Mouse (Mus musculus): ENCODE measurements at regions not wholly inside any gene's neighbourhood (a gene's known extent, or its start where the extent isn't known, plus 50 kb on each side); places are given as distances from the start of the nearest gene placed in this dataset.

- H3K9ac ChIP-seq (ENCODE audit: low read length), result no peak overlapping the region
- no peaks in the 10 kb centered on the region for H3K4me1 ChIP-seq (replicated peaks; ENCODE audit: control insufficient read depth, insufficient read depth, low read length)
- DNase-seq (ENCODE audit: low spot score) (no peak), ATAC-seq (replicated peaks; ENCODE audit: low FRiP score) (no peak)
- no peaks in the 10 kb centered on the region for H3K9me3 ChIP-seq (ENCODE audit: control insufficient read depth, low read length)
- H3K27ac ChIP-seq (ENCODE audit: low read depth, low read length), result no peak overlapping the region
- no peak overlapping the region for H3K4me3 ChIP-seq (ENCODE audit: low read depth, low read length)
- H3K36me3 ChIP-seq (ENCODE audit: control insufficient read depth, insufficient read depth, low read length), result no peaks in the 10 kb centered on the region
- H3K4me2 ChIP-seq (ENCODE audit: low read depth, low read length, severe bottlenecking), result no peak overlapping the region
- 85% methylated on average over 5 of the region's 5 CpGs for WGBS
- H3K27me3 ChIP-seq (ENCODE audit: control insufficient read depth, insufficient read depth, low read length), result no peaks in the 10 kb centered on the region
These were observed 168.9 kb downstream of the Cbln1 start for GRCm38 (mm10) chr8:87303522-87303921.

DNA sequence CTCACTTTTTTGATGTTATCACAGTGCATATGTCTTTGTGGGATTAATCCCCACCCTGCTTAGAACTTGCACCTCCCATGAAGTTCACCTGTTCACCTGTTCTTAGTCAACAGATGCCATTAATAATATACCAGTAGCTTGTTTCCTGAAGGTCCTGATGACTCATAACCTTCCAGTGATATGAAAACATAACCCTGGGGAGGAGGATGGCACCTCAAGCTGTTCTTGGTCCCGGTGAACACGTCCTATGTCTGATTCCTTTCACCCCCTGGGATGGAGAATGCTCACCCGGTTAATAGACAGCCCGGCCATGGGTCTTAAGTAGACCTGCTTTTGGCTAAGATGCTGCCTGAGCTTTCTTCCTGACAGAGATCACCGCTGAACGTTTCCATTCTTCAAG, 174.6 kb downstream of the Cbln1 start:
- ATAC-seq (replicated peaks; ENCODE audit: low FRiP score), result no peak
- 89% methylated on average over 6 of the region's 6 CpGs for WGBS
- Histone ChIP-seq H3K9me3 (ENCODE audit: control insufficient read depth, low read length) (no peaks in the 10 kb centered on the region), H3K4me3 (ENCODE audit: low read depth, low read length) (no peak overlapping the region), H3K4me1 (replicated peaks; ENCODE audit: control insufficient read depth, insufficient read depth, low read length) (no peaks in the 10 kb centered on the region), H3K36me3 (ENCODE audit: control insufficient read depth, insufficient read depth, low read length) (no peaks in the 10 kb centered on the region), H3K4me2 (ENCODE audit: low read depth, low read length, severe bottlenecking) (no peak overlapping the region), H3K9ac (ENCODE audit: low read length) (no peak overlapping the region), H3K27me3 (ENCODE audit: control insufficient read depth, insufficient read depth, low read length) (no peaks in the 10 kb centered on the region), H3K27ac (ENCODE audit: low read depth, low read length) (no peak overlapping the region)
- no peak for DNase-seq (ENCODE audit: low spot score)

DNA sequence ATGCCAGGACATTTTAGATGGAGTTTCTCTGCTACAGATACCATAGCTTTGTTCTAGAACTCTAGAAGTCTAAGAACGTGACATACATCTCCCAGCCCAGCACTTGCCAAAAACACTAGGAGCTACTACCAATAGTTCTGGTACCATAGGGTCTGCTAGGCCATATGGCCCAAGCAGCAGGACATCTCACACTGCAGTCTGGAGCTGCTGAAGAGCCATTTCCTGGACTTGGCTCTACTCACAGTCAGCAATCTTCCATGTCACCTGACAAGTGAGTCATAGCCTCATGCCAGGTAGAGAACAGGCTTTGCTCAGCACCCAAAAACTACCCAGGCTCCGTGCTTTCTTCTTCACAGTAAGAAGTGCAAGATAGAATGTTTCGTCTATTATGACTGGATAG, 175.1 kb downstream of the Cbln1 start:
- no peaks in the 10 kb centered on the region for H3K27me3 ChIP-seq (ENCODE audit: control insufficient read depth, insufficient read depth, low read length)

GRCm38 (mm10) chr8:87286059-87286458, 186.3 kb downstream of the Cbln1 start:
- no peak overlapping the region for H3K9ac ChIP-seq (ENCODE audit: low read length)
- H3K9me3 ChIP-seq (ENCODE audit: control insufficient read depth, low read length), result no peaks in the 10 kb centered on the region
- no peak overlapping the region for H3K4me2 ChIP-seq (ENCODE audit: low read depth, low read length, severe bottlenecking)
- no peak overlapping the region for H3K4me3 ChIP-seq (ENCODE audit: low read depth, low read length)
- H3K27me3 ChIP-seq (ENCODE audit: control insufficient read depth, insufficient read depth, low read length), result no peaks in the 10 kb centered on the region
- ATAC-seq (replicated peaks; ENCODE audit: low FRiP score) (no peak), DNase-seq (ENCODE audit: low spot score) (no peak)
- no peak overlapping the region for H3K27ac ChIP-seq (ENCODE audit: low read depth, low read length)
- H3K36me3 ChIP-seq (ENCODE audit: control insufficient read depth, insufficient read depth, low read length), result no peaks in the 10 kb centered on the region
- no peaks in the 10 kb centered on the region for H3K4me1 ChIP-seq (replicated peaks; ENCODE audit: control insufficient read depth, insufficient read depth, low read length)
- 85% methylated on average over 8 of the region's 8 CpGs for WGBS

More for the DNA sequence above, 175.1 kb downstream of the Cbln1 start:
- no peak overlapping the region for H3K4me2 ChIP-seq (ENCODE audit: low read depth, low read length, severe bottlenecking)
- H3K9ac ChIP-seq (ENCODE audit: low read length), result no peak overlapping the region
- DNase-seq (ENCODE audit: low spot score), result no peak
- H3K9me3 ChIP-seq (ENCODE audit: control insufficient read depth, low read length), result no peaks in the 10 kb centered on the region
- H3K27ac ChIP-seq (ENCODE audit: low read depth, low read length), result no peak overlapping the region
- no peak for ATAC-seq (replicated peaks; ENCODE audit: low FRiP score)
- no peak overlapping the region for H3K4me3 ChIP-seq (ENCODE audit: low read depth, low read length)
- 90% methylated on average over 3 of the region's 3 CpGs for WGBS
- H3K4me1 ChIP-seq (replicated peaks; ENCODE audit: control insufficient read depth, insufficient read depth, low read length), result no peaks in the 10 kb centered on the region
- H3K36me3 ChIP-seq (ENCODE audit: control insufficient read depth, insufficient read depth, low read length), result no peaks in the 10 kb centered on the region

DNA sequence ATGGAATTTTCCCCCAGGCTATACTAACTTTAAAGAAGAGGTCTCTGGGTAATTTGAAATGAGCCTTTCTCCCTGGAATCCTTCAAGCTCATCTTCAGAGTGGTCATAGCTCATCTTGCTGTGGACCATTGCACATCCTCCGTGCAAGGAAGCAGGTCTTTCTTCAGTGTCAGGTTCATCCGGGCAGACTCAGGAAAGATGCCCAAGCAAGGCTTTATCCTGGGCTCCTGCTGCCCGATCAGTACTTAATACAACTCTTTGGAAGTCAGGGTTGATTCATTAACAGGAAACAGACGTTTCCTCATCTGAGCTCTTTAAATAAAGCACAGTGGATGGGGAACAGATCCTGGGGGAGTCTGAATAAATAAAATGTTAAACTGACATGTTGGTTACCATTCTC, 188.1 kb downstream of the Cbln1 start:
- Histone ChIP-seq H3K27me3 (ENCODE audit: control insufficient read depth, insufficient read depth, low read length) (no peaks in the 10 kb centered on the region), H3K4me1 (replicated peaks; ENCODE audit: control insufficient read depth, insufficient read depth, low read length) (no peaks in the 10 kb centered on the region), H3K27ac (ENCODE audit: low read depth, low read length) (no peak overlapping the region), H3K4me2 (ENCODE audit: low read depth, low read length, severe bottlenecking) (no peak overlapping the region), H3K4me3 (ENCODE audit: low read depth, low read length) (no peak overlapping the region), H3K36me3 (ENCODE audit: control insufficient read depth, insufficient read depth, low read length) (no peaks in the 10 kb centered on the region), H3K9ac (ENCODE audit: low read length) (no peak overlapping the region), H3K9me3 (ENCODE audit: control insufficient read depth, low read length) (no peaks in the 10 kb centered on the region)
- ATAC-seq (replicated peaks; ENCODE audit: low FRiP score) (no peak), DNase-seq (ENCODE audit: low spot score) (no peak)
- WGBS, result 75% methylated on average over 4 of the region's 4 CpGs

- Histone ChIP-seq H3K4me3 (ENCODE audit: low read depth, low read length) (no peak overlapping the region), H3K27me3 (ENCODE audit: control insufficient read depth, insufficient read depth, low read length) (no peaks in the 10 kb centered on the region), H3K27ac (ENCODE audit: low read depth, low read length) (no peak overlapping the region), H3K4me2 (ENCODE audit: low read depth, low read length, severe bottlenecking) (no peak overlapping the region), H3K9me3 (ENCODE audit: control insufficient read depth, low read length) (no peaks in the 10 kb centered on the region), H3K4me1 (replicated peaks; ENCODE audit: control insufficient read depth, insufficient read depth, low read length) (no peaks in the 10 kb centered on the region), H3K9ac (ENCODE audit: low read length) (no peak overlapping the region), H3K36me3 (ENCODE audit: control insufficient read depth, insufficient read depth, low read length) (no peaks in the 10 kb centered on the region)
- no peak for ATAC-seq (replicated peaks; ENCODE audit: low FRiP score)
- WGBS, result 98% methylated on average over 4 of the region's 4 CpGs
- no peak for DNase-seq (ENCODE audit: low spot score)
These were observed 189.9 kb downstream of the Cbln1 start for GRCm38 (mm10) chr8:87282511-87282910.

- H3K27me3 ChIP-seq (ENCODE audit: control insufficient read depth, insufficient read depth, low read length), result no peaks in the 10 kb centered on the region
- no peak overlapping the region for H3K27ac ChIP-seq (ENCODE audit: low read depth, low read length)
- DNase-seq (ENCODE audit: low spot score) (no peak), ATAC-seq (replicated peaks; ENCODE audit: low FRiP score) (no peak)
- WGBS, result 90% methylated on average over 6 of the region's 6 CpGs
- H3K9ac ChIP-seq (ENCODE audit: low read length), result no peak overlapping the region
- H3K4me3 ChIP-seq (ENCODE audit: low read depth, low read length), result no peak overlapping the region
- no peak overlapping the region for H3K4me2 ChIP-seq (ENCODE audit: low read depth, low read length, severe bottlenecking)
- no peaks in the 10 kb centered on the region for H3K36me3 ChIP-seq (ENCODE audit: control insufficient read depth, insufficient read depth, low read length)
- no peaks in the 10 kb centered on the region for H3K4me1 ChIP-seq (replicated peaks; ENCODE audit: control insufficient read depth, insufficient read depth, low read length)
- no peaks in the 10 kb centered on the region for H3K9me3 ChIP-seq (ENCODE audit: control insufficient read depth, low read length)
These were observed 199.1 kb downstream of the Cbln1 start for GRCm38 (mm10) chr8:87273328-87273727.

DNA sequence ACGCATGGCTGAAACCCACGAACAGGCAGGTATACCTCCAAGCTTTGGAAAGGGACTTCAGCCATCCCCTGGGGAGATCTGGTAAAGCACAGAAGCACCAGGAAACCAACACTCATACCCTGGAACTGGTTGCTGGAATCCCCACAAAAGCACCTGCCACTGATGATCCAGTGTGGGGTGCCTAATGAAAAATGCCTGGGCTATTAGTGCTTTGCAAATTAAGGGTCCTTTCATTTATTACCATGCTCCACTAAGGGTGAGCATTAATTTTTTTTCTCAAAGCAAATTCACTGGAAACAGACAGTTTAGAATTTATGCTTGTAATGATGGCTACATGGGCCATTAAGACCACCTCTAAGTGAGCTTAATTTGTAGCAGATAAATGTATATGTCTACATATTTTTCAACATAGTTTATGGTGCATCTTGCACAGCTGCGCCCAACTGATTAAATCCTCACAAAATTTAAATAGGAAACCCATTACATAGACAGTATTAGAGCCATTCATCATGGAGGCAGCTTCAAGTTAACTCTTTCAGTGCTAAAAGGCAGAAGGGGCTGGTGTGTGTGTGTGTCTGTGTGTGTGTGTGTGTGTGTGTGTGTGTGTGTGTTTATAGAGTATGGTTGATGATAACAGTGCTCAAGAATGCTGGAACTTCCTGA, 201.8 kb downstream of the Cbln1 start:
- no peak overlapping the region for H3K4me2 ChIP-seq (ENCODE audit: low read depth, low read length, severe bottlenecking)
- no peaks in the 10 kb centered on the region for H3K36me3 ChIP-seq (ENCODE audit: control insufficient read depth, insufficient read depth, low read length)
- no peak for DNase-seq (ENCODE audit: low spot score)
- 92% methylated on average over 3 of the region's 3 CpGs for WGBS
- H3K27me3 ChIP-seq (ENCODE audit: control insufficient read depth, insufficient read depth, low read length), result no peaks in the 10 kb centered on the region
- H3K9me3 ChIP-seq (ENCODE audit: control insufficient read depth, low read length), result no peaks in the 10 kb centered on the region
- H3K4me1 ChIP-seq (replicated peaks; ENCODE audit: control insufficient read depth, insufficient read depth, low read length), result no peaks in the 10 kb centered on the region
- H3K27ac ChIP-seq (ENCODE audit: low read depth, low read length), result no peak overlapping the region
- ATAC-seq (replicated peaks; ENCODE audit: low FRiP score), result no peak
- H3K4me3 ChIP-seq (ENCODE audit: low read depth, low read length), result no peak overlapping the region
- H3K9ac ChIP-seq (ENCODE audit: low read length), result no peak overlapping the region

DNA sequence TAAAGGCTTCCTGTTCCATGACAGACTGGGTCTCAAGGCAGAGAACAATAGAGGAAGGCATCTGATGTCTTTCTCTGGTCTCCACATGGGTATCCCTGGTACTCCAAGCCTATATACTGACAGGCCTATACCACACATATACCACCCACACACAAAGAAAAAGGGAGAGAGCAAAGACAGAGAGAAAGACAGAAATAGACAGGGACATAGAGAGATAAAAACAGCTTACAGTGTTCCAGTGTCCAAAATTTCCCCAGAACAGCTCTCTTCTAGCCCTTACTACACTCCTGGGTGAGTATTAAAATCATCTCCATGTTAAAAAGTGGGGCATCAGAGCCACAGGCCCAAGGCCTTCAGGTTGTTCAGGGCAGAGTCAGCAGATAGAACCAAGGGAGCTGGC, 204.2 kb downstream of the Cbln1 start:
- Histone ChIP-seq H3K9ac (ENCODE audit: low read length) (no peak overlapping the region), H3K9me3 (ENCODE audit: control insufficient read depth, low read length) (no peaks in the 10 kb centered on the region), H3K4me2 (ENCODE audit: low read depth, low read length, severe bottlenecking) (no peak overlapping the region), H3K36me3 (ENCODE audit: control insufficient read depth, insufficient read depth, low read length) (no peaks in the 10 kb centered on the region), H3K4me1 (replicated peaks; ENCODE audit: control insufficient read depth, insufficient read depth, low read length) (peaks cover 2% of the 10 kb centered on the region; the same call in 1 of the 2 replicates), H3K27ac (ENCODE audit: low read depth, low read length) (no peak overlapping the region), H3K27me3 (ENCODE audit: control insufficient read depth, insufficient read depth, low read length) (no peaks in the 10 kb centered on the region), H3K4me3 (ENCODE audit: low read depth, low read length) (no peak overlapping the region)
- ATAC-seq (replicated peaks; ENCODE audit: low FRiP score) (no peak), DNase-seq (ENCODE audit: low spot score) (no peak)
